Mouse (Mus musculus) thymus, postnatal 4 days (tissue): ENCODE measurements around the gene Atp6v1fnb.
A peak's percentile ranks its signal among the peaks of the same experiment; 100 is the strongest.

Experiments
- DNase-seq: peaks from one replicate; pipeline ENCODE4 v3.0.0; 2021

Atp6v1fnb gene

GRCm38 (mm10) chr6:29471137-29471536 lies at the start of gene Atp6v1fnb:
Gene Atp6v1fnb, plus strand, starts transcription at chr6:29471437.
- no peak for DNase-seq

- no peak for DNase-seq
Observed at GRCm38 (mm10) chr6:29425118-29425517, 46.1 kb upstream of the Atp6v1fnb start.

- no peak for DNase-seq
Observed at GRCm38 (mm10) chr6:29426331-29426730, 44.9 kb upstream of the Atp6v1fnb start.

GRCm38 (mm10) chr6:29428171-29428570 lies 43.1 kb upstream of the Atp6v1fnb start:
- no peak for DNase-seq

GRCm38 (mm10) chr6:29430681-29431420 lies 40.4 kb upstream of the Atp6v1fnb start:
- DNase-seq, result no peak

GRCm38 (mm10) chr6:29431473-29431872 lies 39.8 kb upstream of the Atp6v1fnb start:
- DNase-seq, result no peak

- DNase-seq, result no peak
Observed at GRCm38 (mm10) chr6:29432156-29432555, 39.1 kb upstream of the Atp6v1fnb start.

- no peak for DNase-seq
Observed at GRCm38 (mm10) chr6:29432676-29433037, 38.6 kb upstream of the Atp6v1fnb start.

GRCm38 (mm10) chr6:29433038-29433803 lies 38.0 kb upstream of the Atp6v1fnb start, which contains the start of gene Flnc:
Gene Flnc, plus strand, starts transcription at chr6:29433256.
- DNase-seq, result no peak

- DNase-seq, result no peak
Observed at GRCm38 (mm10) chr6:29433804-29434795, 37.1 kb upstream of the Atp6v1fnb start.

GRCm38 (mm10) chr6:29434911-29435691 lies 36.1 kb upstream of the Atp6v1fnb start:
- no peak for DNase-seq

GRCm38 (mm10) chr6:29435940-29436451 lies 35.2 kb upstream of the Atp6v1fnb start:
- no peak for DNase-seq

- no peak for DNase-seq
Observed at GRCm38 (mm10) chr6:29436461-29436934, 34.7 kb upstream of the Atp6v1fnb start.

- DNase-seq, result no peak
Observed at GRCm38 (mm10) chr6:29439251-29439650, 32.0 kb upstream of the Atp6v1fnb start.

GRCm38 (mm10) chr6:29439789-29440188 lies 31.4 kb upstream of the Atp6v1fnb start:
- DNase-seq, result no peak

GRCm38 (mm10) chr6:29444773-29445172 lies 26.5 kb upstream of the Atp6v1fnb start:
- peak; percentile 71 for DNase-seq

- DNase-seq, result no peak
Observed at GRCm38 (mm10) chr6:29445354-29445753, 25.9 kb upstream of the Atp6v1fnb start.

GRCm38 (mm10) chr6:29449858-29450257 lies 21.4 kb upstream of the Atp6v1fnb start:
- DNase-seq, result no peak

- DNase-seq, result no peak
Observed at GRCm38 (mm10) chr6:29450667-29451066, 20.6 kb upstream of the Atp6v1fnb start.

- DNase-seq, result no peak
Observed at GRCm38 (mm10) chr6:29461502-29461901, 9.7 kb upstream of the Atp6v1fnb start.

- no peak for DNase-seq
Observed at GRCm38 (mm10) chr6:29463388-29463787, 7.8 kb upstream of the Atp6v1fnb start.
